Mouse (Mus musculus): ENCODE results near the gene Lrmda.

- TF ChIP-seq CTCF (IDR thresholded peaks at IDR 0.05; ENCODE audit: borderline replicate concordance, extremely low read depth, insufficient read depth, insufficient read length) (no peak), POLR2A (IDR thresholded peaks at IDR 0.05; ENCODE audit: borderline replicate concordance, extremely low read depth, insufficient read depth, insufficient read length, poor library complexity, severe bottlenecking) (no peak)
Observed at GRCm38 (mm10) chr14:22905741-22906667, 886.5 kb downstream of the Lrmda start.
